Mouse (Mus musculus): ENCODE data around the gene Ndufc2. TPM values are rescaled to one million over a fixed set of nuclear protein-coding genes. Genes with fewer than 3 reads are reported as not detected.
"Not testable (repeated sequence)": the region's sequence is repeated elsewhere in the genome, so short reads cannot be mapped to it uniquely, and the experiment has no call there.

Ndufc2 gene
- polyA plus RNA-seq, 1 experiment from 2014 or later: 364 TPM

- H3K27me3 ChIP-seq: no peaks in the 10 kb centered on the region
- H3K4me3 ChIP-seq: no peak overlapping the region
- H3K9me3 ChIP-seq (replicated peaks): no peaks in the 10 kb centered on the region
- no peak overlapping the region for H3K9ac ChIP-seq
- H3K4me2 ChIP-seq (replicated peaks): no peak overlapping the region
- 62% methylated on average over 5 of the region's 5 CpGs for WGBS
- H3K27ac ChIP-seq: no peak overlapping the region
- peaks cover 7% of the 10 kb centered on the region for H3K4me1 ChIP-seq
- H3K36me3 ChIP-seq: no peaks in the 10 kb centered on the region
- no peak for ATAC-seq (ENCODE audit: low FRiP score)
Measured at GRCm38 (mm10) chr7:97418717-97419116, 18.9 kb downstream of the Ndufc2 start.

DNA sequence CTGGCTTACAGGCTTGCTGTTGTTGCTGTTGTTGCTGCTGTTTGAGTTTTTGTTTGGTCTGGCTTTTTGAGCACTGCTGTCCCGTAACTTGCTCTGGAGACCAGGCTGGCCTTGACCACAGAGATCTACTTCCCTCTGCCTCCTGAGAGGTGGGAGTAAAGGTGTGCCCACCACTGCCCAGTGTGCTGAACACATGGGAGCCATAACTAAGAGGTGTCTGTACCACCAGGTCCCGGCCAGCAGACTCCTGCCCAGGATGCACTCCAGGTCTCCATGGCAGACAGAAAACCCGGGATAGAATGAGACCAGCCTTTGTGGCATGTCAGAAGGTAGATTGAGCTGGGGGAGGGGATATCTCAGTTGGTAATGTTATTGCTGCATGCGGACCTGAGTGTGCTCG is 19.4 kb downstream of the Ndufc2 start:
- no peak overlapping the region for H3K4me3 ChIP-seq
- H3K27me3 ChIP-seq: no peaks in the 10 kb centered on the region
- peaks cover 7% of the 10 kb centered on the region for H3K4me1 ChIP-seq
- no peak overlapping the region for H3K9ac ChIP-seq
- no peaks in the 10 kb centered on the region for H3K9me3 ChIP-seq (replicated peaks)
- no peak overlapping the region for H3K27ac ChIP-seq
- H3K4me2 ChIP-seq (replicated peaks): no peak overlapping the region
- no peaks in the 10 kb centered on the region for H3K36me3 ChIP-seq
- 83% methylated on average over 5 of the region's 5 CpGs for WGBS
- no peak for ATAC-seq (ENCODE audit: low FRiP score)

DNA sequence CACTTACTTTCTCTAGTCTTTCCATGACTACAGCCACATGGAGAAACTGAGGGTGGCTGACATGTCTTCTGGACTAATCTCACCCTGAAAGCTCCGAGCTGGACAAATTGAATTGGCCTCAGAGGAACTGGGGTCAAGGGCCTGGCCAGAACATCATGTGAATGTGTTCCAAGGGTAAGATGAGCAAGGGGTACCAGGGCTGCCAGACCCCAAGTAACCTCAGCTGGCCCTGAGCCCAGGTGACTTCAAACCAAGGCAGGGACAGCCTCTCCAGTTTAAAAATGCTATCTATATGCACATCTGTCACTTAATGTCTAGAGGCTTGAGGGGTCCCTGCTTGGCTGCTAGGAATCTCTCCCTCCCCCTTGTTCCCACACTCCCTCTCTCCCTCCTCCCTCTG is 20.6 kb downstream of the Ndufc2 start:
- no peaks in the 10 kb centered on the region for H3K36me3 ChIP-seq
- no peak overlapping the region for H3K9ac ChIP-seq
- ATAC-seq (ENCODE audit: low FRiP score): no peak
- no peak overlapping the region for H3K4me2 ChIP-seq (replicated peaks)
- H3K4me1 ChIP-seq: peaks cover 8% of the 10 kb centered on the region
- no peak overlapping the region for H3K27ac ChIP-seq
- no peaks in the 10 kb centered on the region for H3K9me3 ChIP-seq (replicated peaks)
- H3K4me3 ChIP-seq: no peak overlapping the region
- H3K27me3 ChIP-seq: no peaks in the 10 kb centered on the region
- 75% methylated on average over 1 of the region's 1 CpGs for WGBS

DNA sequence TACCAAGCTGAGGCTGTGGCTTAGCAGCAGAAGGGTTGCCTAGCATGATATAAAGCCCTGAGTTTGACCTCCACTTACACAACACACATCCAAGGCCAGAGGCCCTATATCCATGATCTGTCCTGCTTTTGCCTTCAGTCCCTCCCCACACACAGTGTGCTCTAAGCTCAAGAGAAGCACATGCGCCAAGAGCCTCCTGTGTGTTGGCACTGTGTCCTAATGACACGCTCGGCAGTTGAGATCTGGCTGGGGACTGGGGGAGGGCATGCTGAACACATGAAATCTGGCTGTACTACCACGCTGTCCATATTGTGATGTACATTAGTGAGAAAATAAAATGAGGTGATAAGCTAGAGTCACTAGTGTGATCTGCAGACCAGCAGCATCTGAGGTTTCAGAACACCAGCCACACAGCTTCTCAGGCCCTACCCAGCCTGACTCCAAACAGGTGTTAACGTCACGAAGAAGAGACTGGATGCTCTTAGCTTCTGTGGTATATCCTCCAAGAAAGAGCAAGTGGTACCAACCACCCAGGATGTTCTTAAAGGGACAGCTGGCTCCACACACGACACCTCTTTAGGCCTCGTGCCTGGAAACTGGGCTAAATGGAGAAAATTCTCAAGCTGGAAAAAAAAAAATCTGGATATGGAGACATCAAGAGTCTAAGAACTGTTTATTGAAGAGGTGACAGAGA is 21.3 kb downstream of the Ndufc2 start:
- no peak overlapping the region for H3K9ac ChIP-seq
- WGBS: 87% methylated on average over 8 of the region's 8 CpGs
- no peak for ATAC-seq (ENCODE audit: low FRiP score)

GRCm38 (mm10) chr7:97423754-97424153 is 24.0 kb downstream of the Ndufc2 start:
- Histone ChIP-seq H3K36me3 (no peaks in the 10 kb centered on the region), H3K27ac (no peak overlapping the region), H3K9ac (no peak overlapping the region), H3K27me3 (no peaks in the 10 kb centered on the region), H3K9me3 (replicated peaks) (no peaks in the 10 kb centered on the region), H3K4me3 (no peak overlapping the region), H3K4me1 (peaks cover 7% of the 10 kb centered on the region), H3K4me2 (replicated peaks) (no peak overlapping the region)
- WGBS: 42% methylated on average over 5 of the region's 5 CpGs
- no peak for ATAC-seq (ENCODE audit: low FRiP score)

More for the DNA sequence above, 21.3 kb downstream of the Ndufc2 start:
- no peaks in the 10 kb centered on the region for H3K36me3 ChIP-seq
- peaks cover 8% of the 10 kb centered on the region for H3K4me1 ChIP-seq
- H3K27ac ChIP-seq: no peak overlapping the region
- no peaks in the 10 kb centered on the region for H3K9me3 ChIP-seq (replicated peaks)
- H3K4me3 ChIP-seq: no peak overlapping the region
- no peak overlapping the region for H3K4me2 ChIP-seq (replicated peaks)
- no peaks in the 10 kb centered on the region for H3K27me3 ChIP-seq

GRCm38 (mm10) chr7:97424621-97425245 is 24.9 kb downstream of the Ndufc2 start:
- Histone ChIP-seq H3K36me3 (no peaks in the 10 kb centered on the region), H3K9ac (no peak overlapping the region), H3K4me2 (replicated peaks) (no peak overlapping the region), H3K27me3 (no peaks in the 10 kb centered on the region), H3K4me1 (peaks cover 5% of the 10 kb centered on the region), H3K9me3 (replicated peaks) (no peaks in the 10 kb centered on the region), H3K4me3 (no peak overlapping the region), H3K27ac (no peak overlapping the region)
- WGBS: 10% methylated on average over 12 of the region's 12 CpGs
- peak; percentile 65 for ATAC-seq (ENCODE audit: low FRiP score)

- H3K9me3 ChIP-seq (replicated peaks): no peaks in the 10 kb centered on the region
- H3K9ac ChIP-seq: no peak overlapping the region
- no peak overlapping the region for H3K27ac ChIP-seq
- H3K4me1 ChIP-seq: peaks cover 12% of the 10 kb centered on the region
- H3K4me2 ChIP-seq (replicated peaks): no peak overlapping the region
- WGBS: 79% methylated on average over 6 of the region's 6 CpGs
- no peak overlapping the region for H3K4me3 ChIP-seq
- ATAC-seq (ENCODE audit: low FRiP score): no peak
- H3K36me3 ChIP-seq: no peaks in the 10 kb centered on the region
- no peaks in the 10 kb centered on the region for H3K27me3 ChIP-seq
Measured at GRCm38 (mm10) chr7:97426566-97426965, 26.8 kb downstream of the Ndufc2 start.

DNA sequence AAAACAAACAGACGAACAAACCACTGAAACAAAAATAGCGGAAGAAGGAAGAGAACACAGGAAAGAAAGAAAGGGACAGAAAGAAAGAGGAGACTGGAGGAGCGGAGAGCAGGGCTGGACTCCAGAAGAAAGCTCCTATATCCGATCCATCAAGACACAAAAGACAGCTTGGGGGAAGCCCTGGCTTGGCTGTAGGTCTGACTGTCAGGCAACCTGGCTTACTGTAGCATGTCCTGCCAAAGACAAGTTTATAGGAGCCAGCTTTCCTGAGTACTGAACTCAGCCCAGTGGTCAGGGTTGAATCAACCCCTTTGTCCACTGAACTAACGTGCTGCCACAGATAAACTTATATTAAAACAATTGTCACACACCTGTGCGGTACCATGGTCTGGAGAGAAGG is 27.5 kb downstream of the Ndufc2 start:
- Histone ChIP-seq H3K36me3 (no peaks in the 10 kb centered on the region), H3K4me2 (replicated peaks) (no peak overlapping the region), H3K27me3 (no peaks in the 10 kb centered on the region), H3K27ac (no peak overlapping the region), H3K9me3 (replicated peaks) (no peaks in the 10 kb centered on the region), H3K4me1 (peaks cover 12% of the 10 kb centered on the region), H3K9ac (no peak overlapping the region), H3K4me3 (no peak overlapping the region)
- ATAC-seq (ENCODE audit: low FRiP score): no peak
- WGBS: 88% methylated on average over 6 of the region's 6 CpGs

GRCm38 (mm10) chr7:97427778-97428420 is 28.1 kb downstream of the Ndufc2 start:
- Histone ChIP-seq H3K27ac (no peak overlapping the region), H3K4me1 (peaks cover 12% of the 10 kb centered on the region), H3K4me2 (replicated peaks) (no peak overlapping the region), H3K4me3 (no peak overlapping the region), H3K27me3 (no peaks in the 10 kb centered on the region), H3K36me3 (no peaks in the 10 kb centered on the region), H3K9me3 (replicated peaks) (no peaks in the 10 kb centered on the region), H3K9ac (no peak overlapping the region)
- ATAC-seq (ENCODE audit: low FRiP score): no peak
- WGBS: 82% methylated on average over 5 of the region's 5 CpGs

- no peaks in the 10 kb centered on the region for H3K27me3 ChIP-seq
- 3% methylated on average over 5 of the region's 5 CpGs for WGBS
- peak overlapping the region; percentile 15; the same call in 1 of the 2 replicates for H3K4me2 ChIP-seq (replicated peaks)
- peak overlapping the region; percentile 81 for H3K27ac ChIP-seq
- no peak overlapping the region for H3K9ac ChIP-seq
- H3K36me3 ChIP-seq: no peaks in the 10 kb centered on the region
- peak; percentile 92 for ATAC-seq (ENCODE audit: low FRiP score)
- peaks cover 12% of the 10 kb centered on the region for H3K4me1 ChIP-seq
- no peaks in the 10 kb centered on the region for H3K9me3 ChIP-seq (replicated peaks)
- H3K4me3 ChIP-seq: no peak overlapping the region
Measured at GRCm38 (mm10) chr7:97429705-97430104, 29.9 kb downstream of the Ndufc2 start.

DNA sequence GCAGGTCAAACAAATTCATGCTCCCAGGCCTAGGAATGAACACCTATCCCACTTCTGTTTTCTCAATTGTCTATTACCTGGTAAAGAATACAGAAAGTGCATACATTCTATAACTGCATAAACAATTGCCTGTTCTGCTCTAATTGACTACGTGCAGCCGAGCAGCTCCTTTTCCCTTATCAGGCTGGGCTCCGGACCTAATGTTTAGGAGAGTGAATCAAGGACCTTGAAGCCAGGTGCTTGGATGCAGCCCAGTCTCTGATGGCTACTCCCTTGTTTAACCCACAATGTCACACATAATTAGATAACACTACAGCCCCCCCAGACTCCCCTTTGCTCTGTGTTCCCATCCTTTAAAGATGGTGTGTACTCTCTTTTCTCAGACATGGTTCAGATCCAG is 33.7 kb downstream of the Ndufc2 start:
- not testable (repeated sequence) for ATAC-seq (ENCODE audit: low FRiP score); H3K4me3 ChIP-seq; H3K4me1 ChIP-seq; H3K9ac ChIP-seq; H3K36me3 ChIP-seq; H3K4me2 ChIP-seq (replicated peaks); H3K9me3 ChIP-seq (replicated peaks); H3K27ac ChIP-seq; H3K27me3 ChIP-seq
- WGBS: 82% methylated on average over 3 of the region's 3 CpGs

DNA sequence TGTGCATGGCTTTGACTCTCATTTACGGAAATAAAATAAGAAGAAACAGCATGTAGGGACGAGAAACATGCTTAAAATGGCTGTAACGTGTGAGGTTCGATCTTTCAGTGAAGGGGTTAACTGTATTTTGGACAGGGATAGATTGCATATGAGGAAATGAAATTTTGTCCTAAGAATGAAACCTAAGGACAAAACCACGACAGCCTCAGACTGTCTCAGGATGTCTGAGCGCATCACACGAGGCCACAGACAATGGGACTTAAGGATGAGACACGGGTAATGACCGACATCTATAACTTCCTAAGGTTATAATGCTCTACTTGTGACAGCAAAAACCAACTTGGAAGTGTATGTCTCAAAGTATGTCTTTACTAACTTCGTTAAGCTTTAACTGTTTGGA is 34.7 kb downstream of the Ndufc2 start:
- H3K4me2 ChIP-seq (replicated peaks): no peak overlapping the region
- no peaks in the 10 kb centered on the region for H3K27me3 ChIP-seq
- no peaks in the 10 kb centered on the region for H3K9me3 ChIP-seq (replicated peaks)
- ATAC-seq (ENCODE audit: low FRiP score): no peak
- H3K27ac ChIP-seq: no peak overlapping the region
- H3K4me3 ChIP-seq: no peak overlapping the region
- no peak overlapping the region for H3K9ac ChIP-seq
- no peaks in the 10 kb centered on the region for H3K36me3 ChIP-seq
- peaks cover 8% of the 10 kb centered on the region for H3K4me1 ChIP-seq
- 84% methylated on average over 10 of the region's 10 CpGs for WGBS

DNA sequence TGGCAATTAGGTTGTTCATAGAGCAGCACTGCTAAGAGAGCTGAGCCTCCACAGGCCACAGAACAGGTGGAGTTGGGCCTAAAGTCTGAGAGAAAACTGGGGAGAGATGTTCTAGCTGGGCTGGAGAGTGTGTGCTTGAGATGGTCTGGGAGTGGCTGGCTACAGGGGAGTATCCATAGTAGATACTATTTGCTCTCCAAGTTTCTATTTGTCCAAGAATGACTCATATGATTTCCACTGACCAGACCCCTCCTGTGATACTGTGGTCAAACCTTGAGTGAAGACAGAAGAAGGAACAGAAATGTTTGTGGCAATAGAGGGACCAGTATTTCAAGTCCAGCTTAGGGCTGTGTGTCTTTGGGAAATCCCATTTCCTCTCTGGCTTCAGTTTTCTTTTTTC is 39.2 kb downstream of the Ndufc2 start:
- no peaks in the 10 kb centered on the region for H3K4me1 ChIP-seq
- ATAC-seq (ENCODE audit: low FRiP score): no peak

More for the DNA sequence above, 39.2 kb downstream of the Ndufc2 start:
- Histone ChIP-seq H3K27ac (no peak overlapping the region), H3K9ac (no peak overlapping the region), H3K27me3 (no peaks in the 10 kb centered on the region), H3K9me3 (replicated peaks) (no peaks in the 10 kb centered on the region), H3K36me3 (no peaks in the 10 kb centered on the region), H3K4me3 (no peak overlapping the region), H3K4me2 (replicated peaks) (no peak overlapping the region)
